Mouse (Mus musculus) hindbrain, embryonic 10.5 days (tissue): Measurements from ENCODE around the gene Myl3. TPM values are rescaled to one million over a fixed set of nuclear protein-coding genes. Genes with fewer than 3 reads are reported as not detected.

Experiments
- polyA plus RNA-seq: library from polyadenylated mRNA; unstranded; fragments of >200 nt; fragmentation: Nextera tagmentation; extraction: Ambion mirVana; gene quantifications from 2 replicates; pipeline ENCODE4 v1.2.1, GENCODE M21; 2016

The Myl3 gene
- polyA plus RNA-seq, 1 experiment from 2014 or later = not detected

Other genes with a start within 250 kb of the Myl3 start
- 26.2 and 33.6 TPM in 2 replicates for gene Setd2, start 209.3 kb upstream of the Myl3 start, polyA plus RNA-seq
- gene Nradd, start 117.4 kb upstream of the Myl3 start, polyA plus RNA-seq = 39.9 and 49.9 TPM in 2 replicates
- gene Nbeal2, start 87.7 kb upstream of the Myl3 start, polyA plus RNA-seq = 1.4 and 1.7 TPM in 2 replicates
- 173 and 180 TPM in 2 replicates for gene Ccdc12, start 85.4 kb upstream of the Myl3 start, polyA plus RNA-seq
- gene Pth1r, start 5.3 kb downstream of the Myl3 start, polyA plus RNA-seq = 31.6 and 38.7 TPM in 2 replicates
- not detected in 2 replicates for gene Prss42, start 56.3 kb downstream of the Myl3 start, polyA plus RNA-seq
- not detected in 2 replicates for gene Prss44, start 72.1 kb downstream of the Myl3 start, polyA plus RNA-seq
- gene Prss43, start 84.8 kb downstream of the Myl3 start, polyA plus RNA-seq = not detected in 2 replicates
- not detected in 2 replicates for gene Prss45, start 92.7 kb downstream of the Myl3 start, polyA plus RNA-seq
- not detected in 2 replicates for gene Prss46, start 102.6 kb downstream of the Myl3 start, polyA plus RNA-seq
- 0.68 and 0.88 TPM in 2 replicates for gene Prss50, start 116.1 kb downstream of the Myl3 start, polyA plus RNA-seq
- 0.77 and 1.1 TPM in 2 replicates for gene Als2cl, start 138.0 kb downstream of the Myl3 start, polyA plus RNA-seq
- 0.18 and 0.47 TPM in 2 replicates for gene Tmie, start 138.3 kb downstream of the Myl3 start, polyA plus RNA-seq
- gene Fam240a, start 175.0 kb downstream of the Myl3 start, polyA plus RNA-seq = not detected in 2 replicates
- not detected in 2 replicates for gene Tdgf1, start 204.3 kb downstream of the Myl3 start, polyA plus RNA-seq
- gene Lrrc2, start 209.7 kb downstream of the Myl3 start, polyA plus RNA-seq = 0.33 TPM in 1 of 2 replicates, not detected in the other
- 0.14 TPM in 1 of 2 replicates, not detected in the other for gene Rtp3, start 248.7 kb downstream of the Myl3 start, polyA plus RNA-seq